Mouse (Mus musculus): ENCODE results near the gene Angpt4. TPM values are rescaled to one million over a fixed set of nuclear protein-coding genes. Genes with fewer than 3 reads are reported as not detected.

Gene Angpt4
- polyA plus RNA-seq, 1 experiment from 2014 or later, result 0.34 TPM

DNA sequence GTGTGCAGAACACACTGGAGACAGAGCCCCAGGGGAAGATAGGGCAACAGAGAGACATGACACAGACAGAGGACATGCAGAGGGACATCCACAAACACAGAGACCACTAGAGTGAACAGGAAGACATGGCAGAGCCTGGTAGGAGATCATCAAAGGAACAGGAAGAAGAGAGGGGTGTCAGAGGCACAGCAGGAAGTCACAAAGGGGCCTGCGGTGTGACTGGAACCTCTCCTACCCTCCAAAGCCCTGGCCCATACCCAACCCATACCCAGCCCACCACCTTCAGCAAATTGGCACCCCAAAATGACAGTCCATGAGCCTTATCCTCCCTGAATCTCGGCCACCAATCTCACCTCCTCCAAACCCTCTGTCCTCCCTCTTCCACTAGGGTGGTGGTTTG lies 33.1 kb downstream of the Angpt4 start:
- Histone ChIP-seq H3K36me3 (ENCODE audit: control insufficient read depth, insufficient read depth, low read length) (no peaks in the 10 kb centered on the region), H3K27me3 (ENCODE audit: control insufficient read depth, insufficient read depth, low read length) (no peaks in the 10 kb centered on the region), H3K27ac (ENCODE audit: low read depth, low read length) (no peak overlapping the region), H3K9ac (ENCODE audit: low read length) (no peak overlapping the region), H3K4me3 (ENCODE audit: low read depth, low read length) (no peak overlapping the region), H3K9me3 (ENCODE audit: control insufficient read depth, low read length) (no peaks in the 10 kb centered on the region), H3K4me2 (ENCODE audit: low read depth) (no peak overlapping the region), H3K4me1 (ENCODE audit: control insufficient read depth, insufficient read depth, low read length) (no peaks in the 10 kb centered on the region)
- WGBS, result 78% methylated on average over 2 of the region's 2 CpGs
- DNase-seq (ENCODE audit: low spot score), result no peak
- no peak for ATAC-seq (ENCODE audit: insufficient read depth, low FRiP score, low TSS enrichment)

- Histone ChIP-seq H3K36me3 (ENCODE audit: control insufficient read depth, insufficient read depth, low read length) (no peaks in the 10 kb centered on the region), H3K4me2 (ENCODE audit: low read depth) (no peak overlapping the region), H3K4me3 (ENCODE audit: low read depth, low read length) (no peak overlapping the region), H3K9ac (ENCODE audit: low read length) (no peak overlapping the region), H3K27ac (ENCODE audit: low read depth, low read length) (no peak overlapping the region), H3K27me3 (ENCODE audit: control insufficient read depth, insufficient read depth, low read length) (no peaks in the 10 kb centered on the region), H3K9me3 (ENCODE audit: control insufficient read depth, low read length) (no peaks in the 10 kb centered on the region), H3K4me1 (ENCODE audit: control insufficient read depth, insufficient read depth, low read length) (no peaks in the 10 kb centered on the region)
- WGBS, result 86% methylated on average over 2 of the region's 2 CpGs
- no peak for ATAC-seq (ENCODE audit: insufficient read depth, low FRiP score, low TSS enrichment)
- DNase-seq (ENCODE audit: low spot score), result no peak
Observed at GRCm38 (mm10) chr2:151947617-151948016, 36.6 kb downstream of the Angpt4 start.

- ATAC-seq (ENCODE audit: insufficient read depth, low FRiP score, low TSS enrichment) (no peak), DNase-seq (ENCODE audit: low spot score) (no peak)
- H3K36me3 ChIP-seq (ENCODE audit: control insufficient read depth, insufficient read depth, low read length), result no peaks in the 10 kb centered on the region
- no peak overlapping the region for H3K27ac ChIP-seq (ENCODE audit: low read depth, low read length)
- WGBS, result 86% methylated on average over 7 of the region's 7 CpGs
- H3K4me3 ChIP-seq (ENCODE audit: low read depth, low read length), result no peak overlapping the region
- H3K4me2 ChIP-seq (ENCODE audit: low read depth), result no peak overlapping the region
- H3K9ac ChIP-seq (ENCODE audit: low read length), result no peak overlapping the region
- no peaks in the 10 kb centered on the region for H3K4me1 ChIP-seq (ENCODE audit: control insufficient read depth, insufficient read depth, low read length)
- H3K27me3 ChIP-seq (ENCODE audit: control insufficient read depth, insufficient read depth, low read length), result no peaks in the 10 kb centered on the region
- H3K9me3 ChIP-seq (ENCODE audit: control insufficient read depth, low read length), result no peaks in the 10 kb centered on the region
Observed at GRCm38 (mm10) chr2:151948311-151948710, 37.3 kb downstream of the Angpt4 start.

- Histone ChIP-seq H3K4me1 (ENCODE audit: control insufficient read depth, insufficient read depth, low read length) (no peaks in the 10 kb centered on the region), H3K4me3 (ENCODE audit: low read depth, low read length) (no peak overlapping the region), H3K27ac (ENCODE audit: low read depth, low read length) (no peak overlapping the region), H3K36me3 (ENCODE audit: control insufficient read depth, insufficient read depth, low read length) (no peaks in the 10 kb centered on the region), H3K27me3 (ENCODE audit: control insufficient read depth, insufficient read depth, low read length) (no peaks in the 10 kb centered on the region), H3K9me3 (ENCODE audit: control insufficient read depth, low read length) (no peaks in the 10 kb centered on the region), H3K9ac (ENCODE audit: low read length) (no peak overlapping the region), H3K4me2 (ENCODE audit: low read depth) (no peak overlapping the region)
- no peak for DNase-seq (ENCODE audit: low spot score)
- WGBS, result 63% methylated on average over 2 of the region's 2 CpGs
- ATAC-seq (ENCODE audit: insufficient read depth, low FRiP score, low TSS enrichment), result no peak
Observed at GRCm38 (mm10) chr2:151949082-151949774, 38.2 kb downstream of the Angpt4 start.

- Histone ChIP-seq H3K4me2 (ENCODE audit: low read depth) (no peak overlapping the region), H3K4me1 (ENCODE audit: control insufficient read depth, insufficient read depth, low read length) (no peaks in the 10 kb centered on the region), H3K9me3 (ENCODE audit: control insufficient read depth, low read length) (no peaks in the 10 kb centered on the region), H3K4me3 (ENCODE audit: low read depth, low read length) (no peak overlapping the region), H3K27ac (ENCODE audit: low read depth, low read length) (no peak overlapping the region), H3K36me3 (ENCODE audit: control insufficient read depth, insufficient read depth, low read length) (no peaks in the 10 kb centered on the region), H3K9ac (ENCODE audit: low read length) (no peak overlapping the region), H3K27me3 (ENCODE audit: control insufficient read depth, insufficient read depth, low read length) (no peaks in the 10 kb centered on the region)
- WGBS, result 87% methylated on average over 8 of the region's 8 CpGs
- no peak for ATAC-seq (ENCODE audit: insufficient read depth, low FRiP score, low TSS enrichment)
- DNase-seq (ENCODE audit: low spot score), result no peak
Observed at GRCm38 (mm10) chr2:151953665-151954064, 42.7 kb downstream of the Angpt4 start.

- Histone ChIP-seq H3K4me2 (ENCODE audit: low read depth) (no peak overlapping the region), H3K4me3 (ENCODE audit: low read depth, low read length) (no peak overlapping the region), H3K9me3 (ENCODE audit: control insufficient read depth, low read length) (no peaks in the 10 kb centered on the region), H3K36me3 (ENCODE audit: control insufficient read depth, insufficient read depth, low read length) (no peaks in the 10 kb centered on the region), H3K27me3 (ENCODE audit: control insufficient read depth, insufficient read depth, low read length) (no peaks in the 10 kb centered on the region), H3K27ac (ENCODE audit: low read depth, low read length) (no peak overlapping the region), H3K4me1 (ENCODE audit: control insufficient read depth, insufficient read depth, low read length) (0 out of 2 replicates have a peak, but pooled peaks cover 3% of the 10 kb centered on the region), H3K9ac (ENCODE audit: low read length) (no peak overlapping the region)
- DNase-seq (ENCODE audit: low spot score) (no peak), ATAC-seq (ENCODE audit: insufficient read depth, low FRiP score, low TSS enrichment) (no peak)
- WGBS, result 83% methylated on average over 4 of the region's 4 CpGs
Observed at GRCm38 (mm10) chr2:151956500-151957137, 45.6 kb downstream of the Angpt4 start.

- H3K36me3 ChIP-seq (ENCODE audit: control insufficient read depth, insufficient read depth, low read length), result no peaks in the 10 kb centered on the region
- peaks cover 6% of the 10 kb centered on the region; the same call in 1 of the 2 replicates for H3K4me1 ChIP-seq (ENCODE audit: control insufficient read depth, insufficient read depth, low read length)
- WGBS, result 31% methylated on average over 5 of the region's 5 CpGs
- no peak overlapping the region for H3K4me3 ChIP-seq (ENCODE audit: low read depth, low read length)
- H3K27ac ChIP-seq (ENCODE audit: low read depth, low read length), result no peak overlapping the region
- no peaks in the 10 kb centered on the region for H3K9me3 ChIP-seq (ENCODE audit: control insufficient read depth, low read length)
- H3K9ac ChIP-seq (ENCODE audit: low read length), result no peak overlapping the region
- H3K4me2 ChIP-seq (ENCODE audit: low read depth), result no peak overlapping the region
- no peaks in the 10 kb centered on the region for H3K27me3 ChIP-seq (ENCODE audit: control insufficient read depth, insufficient read depth, low read length)
- DNase-seq (ENCODE audit: low spot score) (no peak), ATAC-seq (ENCODE audit: insufficient read depth, low FRiP score, low TSS enrichment) (no peak)
Observed at GRCm38 (mm10) chr2:151959274-151959673, 48.3 kb downstream of the Angpt4 start.

- no peaks in the 10 kb centered on the region for H3K27me3 ChIP-seq (ENCODE audit: control insufficient read depth, insufficient read depth, low read length)
- no peak overlapping the region for H3K9ac ChIP-seq (ENCODE audit: low read length)
- H3K36me3 ChIP-seq (ENCODE audit: control insufficient read depth, insufficient read depth, low read length), result no peaks in the 10 kb centered on the region
- 57% methylated on average over 9 of the region's 9 CpGs for WGBS
- no peak for ATAC-seq (ENCODE audit: insufficient read depth, low FRiP score, low TSS enrichment)
- DNase-seq (ENCODE audit: low spot score), result no peak
- H3K27ac ChIP-seq (ENCODE audit: low read depth, low read length), result no peak overlapping the region
- no peak overlapping the region for H3K4me3 ChIP-seq (ENCODE audit: low read depth, low read length)
- H3K9me3 ChIP-seq (ENCODE audit: control insufficient read depth, low read length), result no peaks in the 10 kb centered on the region
- H3K4me1 ChIP-seq (ENCODE audit: control insufficient read depth, insufficient read depth, low read length), result peaks cover 12% of the 10 kb centered on the region; the same call in 1 of the 2 replicates
- H3K4me2 ChIP-seq (ENCODE audit: low read depth), result no peak overlapping the region
Observed at GRCm38 (mm10) chr2:151961284-151962196, 50.5 kb downstream of the Angpt4 start.
